12 mouse cellular contexts compared by ENCODE assay signal in the genomic region with DNA sequence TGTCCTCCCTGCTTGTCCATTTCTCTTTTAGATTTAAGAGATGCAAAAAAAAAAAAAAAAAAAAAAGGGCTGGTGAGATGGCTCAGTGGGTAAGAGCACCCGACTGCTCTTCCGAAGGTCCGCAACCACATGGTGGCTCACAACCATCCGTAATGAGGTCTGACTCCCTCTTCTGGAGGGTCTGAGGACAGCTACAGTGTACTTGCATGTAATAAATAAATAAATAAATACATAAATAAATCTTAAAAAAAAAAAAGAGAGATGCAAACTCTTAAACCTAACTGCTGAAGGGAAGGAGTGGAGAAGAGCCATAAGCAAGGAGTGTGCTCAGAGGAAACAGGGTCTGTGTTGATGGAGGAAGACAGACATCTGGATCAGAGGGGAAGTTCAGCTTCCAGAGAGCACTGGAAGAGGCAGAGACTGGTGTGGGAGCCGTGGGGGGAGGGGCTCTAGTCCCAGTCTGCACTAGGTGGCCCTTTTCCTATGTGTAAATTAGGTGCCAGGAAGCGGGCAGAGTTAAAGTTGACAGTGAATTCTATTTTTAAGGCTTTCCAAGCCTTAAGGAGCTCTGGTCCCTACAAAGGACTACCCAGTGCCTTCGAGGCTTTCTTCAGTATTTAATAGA. TPM values are rescaled to one million over a fixed set of nuclear protein-coding genes. Genes with fewer than 3 reads are reported as not detected.
A peak's percentile ranks its signal among the peaks of the same experiment; 100 is the strongest.
DNase-seq lines count a peak whose midpoint lies in the region; ATAC-seq and TF ChIP-seq lines count a peak whose summit lies in the region.
"Had no signal": no experiment of that assay in that cellular context is flagged by ENCODE, and none has a peak within 500 bp of the region (broad histone marks: within the 10 kb centered on the region; RNA-seq: fewer than 3 reads in every experiment).

No protein-coding gene starts in this region.

- H3K4me2 ChIP-seq in heart, postnatal 0 days (ENCODE audit: low read depth, low read length), result no peak overlapping the region
- no peak overlapping the region for H3K4me2 ChIP-seq in lung, postnatal 0 days (replicated peaks; ENCODE audit: low read depth, low read length)
- peak overlapping the region; percentile 20; the same call in 1 of the 2 replicates for H3K4me2 ChIP-seq in stomach, embryonic 14.5 days (replicated peaks; ENCODE audit: low read depth, low read length)
- H3K4me2 ChIP-seq: midbrain, embryonic 11.5 days had no signal

- no peak overlapping the region for H3K9ac ChIP-seq in heart, postnatal 0 days (replicated peaks; ENCODE audit: low read depth, low read length)
- H3K9ac ChIP-seq in lung, postnatal 0 days (replicated peaks; ENCODE audit: low read depth), result no peak overlapping the region
- no peak overlapping the region for H3K9ac ChIP-seq in stomach, embryonic 14.5 days (replicated peaks; ENCODE audit: low read depth, low read length)
- H3K9ac ChIP-seq: limb, embryonic 15.5 days; neural tube, embryonic 13.5 days had no signal

- no peaks in the 10 kb centered on the region for H3K27me3 ChIP-seq in heart, postnatal 0 days (ENCODE audit: control insufficient read depth, insufficient read depth, low read length)
- no peaks in the 10 kb centered on the region for H3K27me3 ChIP-seq in lung, postnatal 0 days (replicated peaks; ENCODE audit: insufficient read depth, low read length)
- no peaks in the 10 kb centered on the region for H3K27me3 ChIP-seq in stomach, embryonic 14.5 days (ENCODE audit: control insufficient read depth, insufficient read depth, low read length)
- H3K27me3 ChIP-seq: limb, embryonic 15.5 days; neural tube, embryonic 13.5 days had no signal

- TF ChIP-seq EP300 in heart, postnatal 0 days (IDR thresholded peaks at IDR 0.05; ENCODE audit: low read depth), result no peak
- no peak for TF ChIP-seq EP300 in lung, postnatal 0 days (IDR thresholded peaks at IDR 0.05)

- DNase-seq in cerebellum, adult 8-10 months, result peak; percentile 19
- no peak for DNase-seq in cerebellum, adult 18-20 months
- no peak for DNase-seq in heart, postnatal 0 days (ENCODE audit: low spot score)
- no peak for DNase-seq in heart, adult 18-20 months
- peak; percentile 33 for DNase-seq in lung, postnatal 0 days (ENCODE audit: low spot score)
- no peak for DNase-seq in lung, postnatal 36 days
- DNase-seq in right cerebral cortex, postnatal 14 days, result no peak

- H3K4me3 ChIP-seq in heart, postnatal 0 days (ENCODE audit: low read depth, low read length), result no peak overlapping the region
- H3K4me3 ChIP-seq in lung, postnatal 0 days (ENCODE audit: low read depth, low read length), result no peak overlapping the region
- H3K4me3 ChIP-seq in stomach, embryonic 14.5 days (ENCODE audit: low read depth, low read length), result no peak overlapping the region
- H3K4me3 ChIP-seq: limb, embryonic 15.5 days; neural tube, embryonic 13.5 days had no signal

- 15% methylated on average over 7 of the region's 7 CpGs for WGBS in heart, postnatal 0 days
- 8% methylated on average over 7 of the region's 7 CpGs for WGBS in lung, postnatal 0 days
- WGBS in stomach, embryonic 14.5 days, result 26% methylated on average over 7 of the region's 7 CpGs

- no peaks in the 10 kb centered on the region for H3K36me3 ChIP-seq in heart, postnatal 0 days (replicated peaks; ENCODE audit: control insufficient read depth, insufficient read depth, low read length)
- H3K36me3 ChIP-seq in lung, postnatal 0 days (ENCODE audit: insufficient read depth, low read length), result no peaks in the 10 kb centered on the region
- H3K36me3 ChIP-seq in stomach, embryonic 14.5 days (ENCODE audit: control insufficient read depth, insufficient read depth, low read length), result no peaks in the 10 kb centered on the region
- H3K36me3 ChIP-seq: neural tube, embryonic 13.5 days had no signal

- no peak for ATAC-seq in heart, postnatal 0 days (ENCODE audit: insufficient read depth, low read depth)
- peak; percentile 15; the same call in 1 of the 2 replicates for ATAC-seq in lung, postnatal 0 days
- ATAC-seq in stomach, embryonic 14.5 days (ENCODE audit: insufficient number of reproducible peaks, insufficient read depth, low FRiP score, low read depth), result no peak

- peak; percentile 26; the same call in 1 of the 2 replicates for TF ChIP-seq CTCF in heart, postnatal 0 days (IDR thresholded peaks at IDR 0.05; ENCODE audit: low read depth)
- TF ChIP-seq CTCF in lung, postnatal 0 days (IDR thresholded peaks at IDR 0.05), result peak; percentile 54

- H3K9me3 ChIP-seq in heart, postnatal 0 days (replicated peaks; ENCODE audit: control insufficient read depth, low read length), result no peaks in the 10 kb centered on the region
- no peaks in the 10 kb centered on the region for H3K9me3 ChIP-seq in lung, postnatal 0 days (ENCODE audit: low read length)
- no peaks in the 10 kb centered on the region for H3K9me3 ChIP-seq in stomach, embryonic 14.5 days (ENCODE audit: control insufficient read depth, low read depth, low read length)
- H3K9me3 ChIP-seq: limb, embryonic 15.5 days; neural tube, embryonic 13.5 days had no signal

- no peaks in the 10 kb centered on the region; the same call in 1 of the 2 replicates for H3K4me1 ChIP-seq in heart, postnatal 0 days (ENCODE audit: control insufficient read depth, insufficient read depth)
- peaks cover 5% of the 10 kb centered on the region; the same call in 1 of the 2 replicates for H3K4me1 ChIP-seq in lung, postnatal 0 days (ENCODE audit: insufficient read depth, low read depth, low read length)
- peaks cover 10% of the 10 kb centered on the region; the same call in 1 of the 2 replicates for H3K4me1 ChIP-seq in stomach, embryonic 14.5 days (ENCODE audit: control insufficient read depth, insufficient read depth, low read length)

- H3K27ac ChIP-seq in heart, postnatal 0 days (ENCODE audit: low read depth), result no peak overlapping the region
- no peak overlapping the region for H3K27ac ChIP-seq in lung, postnatal 0 days (ENCODE audit: low read length)
- H3K27ac ChIP-seq in stomach, embryonic 14.5 days (ENCODE audit: low read length), result no peak overlapping the region
- H3K27ac ChIP-seq: limb, embryonic 15.5 days; neural tube, embryonic 13.5 days had no signal

RNA-seq across cellular contexts. Expression of a gene that starts 5.8 kb away (rescaled TPM):
- total RNA-seq in heart, postnatal 0 days (2014; rRNA removed; ENCODE audit: low replicate concordance), result 0.73 and 2.5 TPM in 2 replicates
- polyA plus RNA-seq in heart, postnatal 0 days (2015; fragmentation: Nextera tagmentation; extraction: Ambion mirVana), result 0.47 and 0.68 TPM in 2 replicates
- total RNA-seq in heart, adult 18-20 months (2021), result not detected
- polyA plus RNA-seq in lung, postnatal 0 days (2015; fragmentation: Nextera tagmentation; extraction: Ambion mirVana), result 0.26 and 0.44 TPM in 2 replicates
- polyA plus RNA-seq in stomach, embryonic 14.5 days (2014; fragmentation: Nextera tagmentation; extraction: Ambion mirVana), result 0.36 and 0.45 TPM in 2 replicates
- total RNA-seq: adrenal gland, adult 18-20 months had no signal

RNA-seq across cellular contexts. Expression of a gene that starts 6.3 kb away (rescaled TPM):
- total RNA-seq in heart, postnatal 0 days (2014; rRNA removed; ENCODE audit: low replicate concordance), result 17.1 and 19.5 TPM in 2 replicates
- 5.0 and 5.3 TPM in 2 replicates for polyA plus RNA-seq in heart, postnatal 0 days (2015; fragmentation: Nextera tagmentation; extraction: Ambion mirVana)
- 10 to 100 TPM in 1 of 2 experiments, 1 to 10 TPM in 1; 8.6 to 10.0 TPM for total RNA-seq in heart, adult 18-20 months (2021)
- polyA plus RNA-seq in lung, postnatal 0 days (2015; fragmentation: Nextera tagmentation; extraction: Ambion mirVana), result 10.1 and 11.7 TPM in 2 replicates
- polyA plus RNA-seq in stomach, embryonic 14.5 days (2014; fragmentation: Nextera tagmentation; extraction: Ambion mirVana), result 10.4 TPM in 2 replicates

RNA-seq across cellular contexts. Expression of a gene that starts 21.7 kb away (rescaled TPM):
- total RNA-seq in heart, postnatal 0 days (2014; rRNA removed; ENCODE audit: low replicate concordance), result 89.1 and 138 TPM in 2 replicates
- 79.5 and 88.3 TPM in 2 replicates for polyA plus RNA-seq in heart, postnatal 0 days (2015; fragmentation: Nextera tagmentation; extraction: Ambion mirVana)
- 100 to 1,000 TPM; 119 to 138 TPM for total RNA-seq in heart, adult 18-20 months (2021)
- polyA plus RNA-seq in lung, postnatal 0 days (2015; fragmentation: Nextera tagmentation; extraction: Ambion mirVana), result 43.0 and 46.3 TPM in 2 replicates
- 64.4 and 71.5 TPM in 2 replicates for polyA plus RNA-seq in stomach, embryonic 14.5 days (2014; fragmentation: Nextera tagmentation; extraction: Ambion mirVana)

RNA-seq across cellular contexts. Expression of a gene that starts 24.6 kb away (rescaled TPM):
- total RNA-seq in heart, postnatal 0 days (2014; rRNA removed; ENCODE audit: low replicate concordance), result 27.6 and 29.0 TPM in 2 replicates
- 3.9 and 4.7 TPM in 2 replicates for polyA plus RNA-seq in heart, postnatal 0 days (2015; fragmentation: Nextera tagmentation; extraction: Ambion mirVana)
- total RNA-seq in heart, adult 18-20 months (2021), result 1 to 10 TPM; 7.2 to 7.4 TPM
- polyA plus RNA-seq in lung, postnatal 0 days (2015; fragmentation: Nextera tagmentation; extraction: Ambion mirVana), result 4.2 and 4.7 TPM in 2 replicates
- 14.2 and 17.2 TPM in 2 replicates for polyA plus RNA-seq in stomach, embryonic 14.5 days (2014; fragmentation: Nextera tagmentation; extraction: Ambion mirVana)

RNA-seq across cellular contexts. Expression of a gene that starts 55.5 kb away (rescaled TPM):
- total RNA-seq in heart, postnatal 0 days (2014; rRNA removed; ENCODE audit: low replicate concordance), result 6.5 and 8.5 TPM in 2 replicates
- 3.4 and 4.0 TPM in 2 replicates for polyA plus RNA-seq in heart, postnatal 0 days (2015; fragmentation: Nextera tagmentation; extraction: Ambion mirVana)
- total RNA-seq in heart, adult 18-20 months (2021), result 1 to 10 TPM; 2.5 to 4.0 TPM
- 17.1 and 18.1 TPM in 2 replicates for polyA plus RNA-seq in lung, postnatal 0 days (2015; fragmentation: Nextera tagmentation; extraction: Ambion mirVana)
- polyA plus RNA-seq in stomach, embryonic 14.5 days (2014; fragmentation: Nextera tagmentation; extraction: Ambion mirVana), result 54.9 and 56.6 TPM in 2 replicates

Comparison
In these comparisons a context has a peak if more than half of its experiments do, and no peak if none do; other contexts are left out.
1. DNase-seq: peak in cerebellum, adult 8-10 months (single experiment) and lung, postnatal 0 days (single experiment); none in cerebellum, adult 18-20 months (0 of 2), heart, postnatal 0 days (single experiment), heart, adult 18-20 months (0 of 2), lung, postnatal 36 days (single experiment) and right cerebral cortex, postnatal 14 days (single experiment).